Mouse (Mus musculus): ENCODE results near the gene Endov.

GRCm38 (mm10) chr11:119541082-119541481, 49.9 kb downstream of the Endov start:
- no peak; the same call in 1 of the 2 replicates for TF ChIP-seq CTCF (IDR thresholded peaks at IDR 0.05; ENCODE audit: borderline replicate concordance, insufficient read depth, low read depth, low read length)
- TF ChIP-seq POLR2A (IDR thresholded peaks at IDR 0.05; ENCODE audit: borderline replicate concordance, insufficient read depth, low read length), result no peak

Measured in cerebellum, adult 2 months (tissue).